Mouse (Mus musculus) forebrain, embryonic 13.5 days (tissue): ENCODE measurements at regions not wholly inside any gene's neighbourhood (a gene's known extent, or its start where the extent isn't known, plus 50 kb on each side); places are given as distances from the start of the nearest gene placed in this dataset.

Source experiments
- ATAC-seq: fragments of 200-750 bp; cut with Nextera tagmentation; 2 replicates; pipeline ENCODE4 v1.8.0; 2017
- H3K27ac ChIP-seq: fragments of 300-500 bp; sonication (generic); 2 replicates; pipeline ENCODE4 v1.5.1; 2015; ENCODE audit warnings: inconsistent platforms, mild to moderate bottlenecking, moderate library complexity
- H3K27me3 ChIP-seq: fragments of 300-500 bp; sonication (generic); 2 replicates; pipeline ENCODE4 v1.6.1; 2015; ENCODE audit warnings: mild to moderate bottlenecking, inconsistent platforms
- H3K36me3 ChIP-seq: fragments of 300-500 bp; sonication (generic); 2 replicates; pipeline ENCODE4 v1.6.1; 2015; ENCODE audit warnings: mild to moderate bottlenecking, inconsistent platforms; ENCODE audit not compliant: poor library complexity, severe bottlenecking
- H3K4me1 ChIP-seq: fragments of 300-500 bp; sonication (generic); 2 replicates; pipeline ENCODE4 v1.6.1; 2015; ENCODE audit warnings: inconsistent platforms
- H3K4me2 ChIP-seq: fragments of 300-500 bp; sonication (generic); 2 replicates; pipeline ENCODE4 v1.6.1; 2015; ENCODE audit warnings: inconsistent platforms, mild to moderate bottlenecking, moderate library complexity
- H3K4me3 ChIP-seq: fragments of 300-500 bp; sonication (generic); 2 replicates; pipeline ENCODE4 v1.5.1; 2015; ENCODE audit warnings: mild to moderate bottlenecking, inconsistent platforms
- H3K9ac ChIP-seq: fragments of 300-500 bp; sonication (generic); 2 replicates; pipeline ENCODE4 v1.6.1; 2015; ENCODE audit warnings: mild to moderate bottlenecking, inconsistent platforms
- H3K9me3 ChIP-seq: fragments of 300-500 bp; sonication (generic); replicated peaks from 2 replicates; pipeline ENCODE4 v1.6.1; 2016; ENCODE audit warnings: inconsistent platforms
- whole genome bisulfite sequencing: fragments of 180-500 bp; shearing (Covaris S2); methylation state at CpG from one replicate; pipeline ENCODE4 v1.1.7; 2015; 5-methylcytosine and 5-hydroxymethylcytosine counted together

DNA sequence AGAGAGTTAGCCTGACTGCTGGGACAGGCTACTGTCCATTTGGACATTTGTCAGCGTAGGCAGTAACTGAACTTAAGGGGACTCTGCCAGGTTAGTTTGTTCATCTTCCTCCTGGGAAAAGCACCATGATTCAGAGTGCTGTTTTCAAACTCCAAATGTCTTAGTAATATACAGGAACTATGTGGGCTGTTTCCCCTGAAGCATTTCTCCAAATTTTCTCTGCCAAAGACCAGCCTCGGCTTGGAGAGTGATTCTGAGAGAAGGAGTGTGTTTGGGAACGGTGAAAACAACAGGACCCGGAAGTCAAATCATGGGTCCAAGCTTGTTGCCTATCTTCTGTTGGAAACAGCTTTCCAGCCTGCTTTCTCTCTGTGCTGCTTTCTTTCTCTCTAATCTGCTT, 52.1 kb downstream of the Rprm start:
- Histone ChIP-seq H3K9ac (no peak overlapping the region), H3K27me3 (no peaks in the 10 kb centered on the region), H3K4me3 (no peak overlapping the region), H3K9me3 (no peaks in the 10 kb centered on the region), H3K4me2 (no peak overlapping the region), H3K27ac (no peak overlapping the region), H3K36me3 (no peaks in the 10 kb centered on the region), H3K4me1 (no peaks in the 10 kb centered on the region)
- no peak for ATAC-seq
- WGBS: 90% methylated on average over 4 of the region's 4 CpGs

DNA sequence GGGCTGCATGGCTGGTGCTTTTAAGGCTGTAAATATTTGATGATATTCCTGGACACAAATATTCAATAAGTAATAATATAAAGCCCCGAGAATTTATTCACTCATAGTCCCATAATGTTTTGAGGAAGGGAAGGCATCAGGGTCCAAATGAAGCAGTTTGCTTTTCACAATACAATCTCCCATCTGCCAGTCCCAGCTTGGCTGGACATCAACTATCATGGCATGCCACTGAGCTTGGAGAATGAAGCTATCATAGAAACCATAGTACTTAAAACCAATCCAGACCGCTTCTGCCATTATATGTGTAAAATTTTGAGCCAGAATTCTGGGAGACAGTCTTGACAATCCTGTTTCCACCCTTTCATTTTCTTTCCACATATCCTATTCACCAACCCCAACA, 56.5 kb downstream of the Rprm start:
- ATAC-seq: no peak
- Histone ChIP-seq H3K36me3 (no peaks in the 10 kb centered on the region), H3K9me3 (no peaks in the 10 kb centered on the region), H3K4me3 (no peak overlapping the region), H3K27me3 (no peaks in the 10 kb centered on the region), H3K4me1 (no peaks in the 10 kb centered on the region), H3K9ac (no peak overlapping the region), H3K4me2 (no peak overlapping the region), H3K27ac (no peak overlapping the region)
- 93% methylated on average over 2 of the region's 2 CpGs for WGBS

DNA sequence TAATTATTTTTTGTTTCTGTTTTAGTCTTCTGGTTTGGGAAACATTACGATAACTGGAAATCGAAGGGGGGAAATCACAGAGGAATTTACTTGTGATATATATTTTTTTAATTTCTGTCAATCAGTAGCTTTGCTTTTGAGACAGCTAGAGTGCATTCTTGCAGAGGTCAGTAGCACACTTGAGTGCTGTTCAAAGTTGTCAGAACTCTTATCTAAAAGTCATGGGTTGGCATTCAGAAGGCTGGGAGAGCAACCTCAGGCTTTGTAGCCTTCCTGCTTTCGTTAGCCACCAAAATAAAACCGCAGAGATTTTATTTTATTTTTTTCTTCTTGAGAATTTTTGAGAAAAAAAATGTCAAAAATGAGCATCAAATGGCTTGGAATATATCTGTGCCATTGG, 62.6 kb downstream of the Rprm start:
- Histone ChIP-seq H3K27ac (no peak overlapping the region), H3K4me3 (no peak overlapping the region), H3K4me2 (no peak overlapping the region), H3K36me3 (no peaks in the 10 kb centered on the region), H3K9me3 (no peaks in the 10 kb centered on the region), H3K27me3 (no peaks in the 10 kb centered on the region), H3K4me1 (no peaks in the 10 kb centered on the region), H3K9ac (no peak overlapping the region)
- WGBS: 89% methylated on average over 4 of the region's 4 CpGs
- ATAC-seq: no peak

DNA sequence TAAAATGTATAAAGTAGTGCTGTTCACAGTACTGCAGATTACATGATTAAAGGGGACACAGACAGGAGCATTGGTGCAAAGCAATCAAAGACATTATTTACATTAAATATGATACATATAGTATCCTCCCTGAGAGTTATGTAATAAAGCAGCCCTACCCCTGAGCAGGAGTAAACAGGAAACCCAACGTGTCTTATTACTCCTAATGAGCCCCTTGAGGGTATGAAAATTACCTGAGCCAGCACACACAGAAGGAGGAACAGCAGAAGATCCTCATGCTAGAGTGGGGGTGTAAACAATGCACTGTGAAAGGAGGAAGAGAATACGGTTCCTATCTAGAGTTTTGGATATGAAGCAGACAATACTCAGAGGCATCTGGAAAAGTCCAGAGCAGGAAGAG, 95.2 kb downstream of the Rprm start:
- Histone ChIP-seq H3K27me3 (no peaks in the 10 kb centered on the region), H3K9me3 (no peaks in the 10 kb centered on the region), H3K4me2 (no peak overlapping the region), H3K4me1 (no peaks in the 10 kb centered on the region), H3K27ac (no peak overlapping the region), H3K36me3 (no peaks in the 10 kb centered on the region), H3K9ac (no peak overlapping the region), H3K4me3 (no peak overlapping the region)
- WGBS: 74% methylated on average over 2 of the region's 2 CpGs
- ATAC-seq: no peak

DNA sequence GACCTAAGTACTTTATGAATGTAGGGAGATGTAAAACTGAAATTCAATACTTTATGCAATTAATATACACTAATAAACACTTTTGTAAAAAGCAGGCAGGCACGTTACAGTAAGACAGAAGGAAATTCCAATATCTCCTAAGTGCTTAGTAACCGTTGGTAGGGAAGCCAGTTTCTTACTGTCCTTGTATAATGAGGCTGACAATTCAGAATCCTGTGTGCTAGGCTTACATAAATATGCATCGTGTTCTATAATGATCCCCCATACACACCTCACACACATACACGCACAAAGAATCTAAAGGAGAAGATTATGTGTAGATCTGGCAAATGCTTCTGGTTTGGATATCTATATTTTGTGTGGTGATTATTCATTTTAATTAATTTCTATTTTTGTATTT, 109.6 kb downstream of the Rprm start:
- peak; percentile 78 for ATAC-seq

DNA sequence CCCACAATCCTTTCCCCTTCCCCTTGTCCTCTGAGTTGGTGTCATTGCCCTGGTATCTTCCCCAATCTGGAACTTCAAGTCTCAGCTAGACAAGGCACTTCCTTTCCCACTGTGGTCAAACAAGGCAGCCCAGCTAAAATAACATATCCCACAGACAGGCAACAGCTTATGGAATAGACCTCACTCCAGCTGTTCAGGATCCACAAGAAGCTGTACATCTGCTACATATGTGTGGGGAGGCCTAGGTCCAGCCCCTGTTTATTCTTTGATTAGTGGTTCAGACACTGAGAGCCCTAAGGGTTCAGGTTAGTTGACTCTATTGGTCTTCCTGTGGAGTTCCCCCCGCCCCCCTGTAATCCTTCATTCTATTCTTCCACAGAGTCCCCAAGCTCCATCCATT, 124.9 kb downstream of the Rprm start:
- H3K27me3 ChIP-seq: no peaks in the 10 kb centered on the region
- H3K4me3 ChIP-seq: no peak overlapping the region
- WGBS: 50% methylated on average over 1 of the region's 1 CpGs
- no peak overlapping the region for H3K27ac ChIP-seq
- no peaks in the 10 kb centered on the region for H3K36me3 ChIP-seq
- H3K9ac ChIP-seq: no peak overlapping the region
- no peaks in the 10 kb centered on the region for H3K4me1 ChIP-seq
- H3K4me2 ChIP-seq: no peak overlapping the region
- ATAC-seq: no peak
- no peaks in the 10 kb centered on the region for H3K9me3 ChIP-seq

More for the DNA sequence above, 109.6 kb downstream of the Rprm start:
- Histone ChIP-seq H3K9me3 (no peaks in the 10 kb centered on the region), H3K27me3 (no peaks in the 10 kb centered on the region), H3K27ac (no peak overlapping the region), H3K4me1 (no peaks in the 10 kb centered on the region), H3K9ac (no peak overlapping the region), H3K4me2 (no peak overlapping the region), H3K4me3 (no peak overlapping the region), H3K36me3 (no peaks in the 10 kb centered on the region)
- 71% methylated on average over 4 of the region's 4 CpGs for WGBS

DNA sequence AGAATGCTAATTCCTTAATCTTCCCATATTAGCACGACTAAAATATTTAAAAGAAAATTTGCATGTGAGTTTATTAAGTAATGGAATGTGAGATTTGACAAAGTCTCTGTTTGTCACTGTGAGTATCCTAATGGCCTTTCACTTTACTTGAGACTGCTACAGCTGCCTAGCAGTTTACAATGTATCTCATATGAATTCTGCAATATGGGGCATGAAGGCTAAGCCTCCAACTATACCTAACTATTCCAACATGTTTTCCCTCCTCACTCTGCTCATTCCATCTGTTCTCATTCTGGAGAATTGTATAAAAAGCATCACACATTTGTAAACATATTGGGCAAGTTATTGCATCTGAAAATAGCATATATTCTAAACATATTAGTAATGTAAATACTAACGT, 137.1 kb downstream of the Rprm start:
- Histone ChIP-seq H3K9me3 (no peaks in the 10 kb centered on the region), H3K27ac (no peak overlapping the region), H3K9ac (no peak overlapping the region), H3K4me2 (no peak overlapping the region), H3K4me3 (no peak overlapping the region), H3K27me3 (no peaks in the 10 kb centered on the region), H3K4me1 (no peaks in the 10 kb centered on the region), H3K36me3 (no peaks in the 10 kb centered on the region)
- peak; percentile 53; the same call in 1 of the 2 replicates for ATAC-seq
- 50% methylated on average over 2 of the region's 2 CpGs for WGBS

DNA sequence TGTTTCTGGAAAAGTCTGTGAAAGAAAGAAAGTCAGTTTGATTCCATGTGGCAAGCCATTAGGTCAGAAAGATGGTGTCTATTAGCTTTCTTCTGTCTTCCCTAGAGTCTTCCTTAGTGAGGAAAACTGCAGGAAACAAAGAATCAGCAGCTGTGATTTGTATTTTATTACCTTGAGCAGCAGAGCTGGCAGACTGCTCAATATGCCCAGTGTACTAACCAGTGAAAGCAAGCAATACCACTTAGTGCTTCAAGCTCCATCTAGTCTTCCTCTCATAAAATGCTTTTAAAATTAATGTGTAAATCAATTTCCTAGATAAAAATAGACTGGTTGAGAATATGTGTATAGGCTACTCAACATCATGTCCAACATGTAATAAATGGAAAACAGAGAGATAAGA, 137.8 kb downstream of the Rprm start:
- no peaks in the 10 kb centered on the region for H3K27me3 ChIP-seq
- no peaks in the 10 kb centered on the region for H3K36me3 ChIP-seq
- no peaks in the 10 kb centered on the region for H3K9me3 ChIP-seq
- H3K4me3 ChIP-seq: no peak overlapping the region
- no peak overlapping the region for H3K4me2 ChIP-seq
- H3K27ac ChIP-seq: no peak overlapping the region
- no peaks in the 10 kb centered on the region for H3K4me1 ChIP-seq
- no peak for ATAC-seq
- no peak overlapping the region for H3K9ac ChIP-seq

DNA sequence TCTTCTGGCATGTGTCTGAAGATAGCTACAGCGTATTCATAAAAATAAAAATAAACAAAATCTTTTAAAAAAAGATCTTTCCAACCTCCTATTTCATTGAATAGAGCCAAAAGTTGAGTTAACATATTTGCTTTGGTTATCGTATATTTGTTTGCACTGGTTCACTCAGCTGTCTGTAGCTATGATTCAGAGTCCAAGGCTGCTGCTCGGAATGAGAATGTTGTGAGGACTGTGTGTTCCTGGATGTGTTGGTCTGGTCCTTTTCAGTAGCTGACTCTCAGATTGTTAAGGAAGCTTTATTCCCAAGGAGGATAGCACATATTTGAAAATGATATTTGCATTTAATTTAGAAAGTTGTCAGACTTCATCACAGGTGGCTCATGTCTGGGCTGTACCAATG, 173.5 kb downstream of the Rprm start:
- 92% methylated on average over 3 of the region's 3 CpGs for WGBS
- no peak overlapping the region for H3K4me3 ChIP-seq
- ATAC-seq: no peak
- no peaks in the 10 kb centered on the region for H3K4me1 ChIP-seq
- no peaks in the 10 kb centered on the region for H3K27me3 ChIP-seq
- no peaks in the 10 kb centered on the region for H3K36me3 ChIP-seq
- H3K27ac ChIP-seq: no peak overlapping the region
- no peaks in the 10 kb centered on the region for H3K9me3 ChIP-seq
- H3K4me2 ChIP-seq: no peak overlapping the region
- H3K9ac ChIP-seq: no peak overlapping the region
